In the genomic region with DNA sequence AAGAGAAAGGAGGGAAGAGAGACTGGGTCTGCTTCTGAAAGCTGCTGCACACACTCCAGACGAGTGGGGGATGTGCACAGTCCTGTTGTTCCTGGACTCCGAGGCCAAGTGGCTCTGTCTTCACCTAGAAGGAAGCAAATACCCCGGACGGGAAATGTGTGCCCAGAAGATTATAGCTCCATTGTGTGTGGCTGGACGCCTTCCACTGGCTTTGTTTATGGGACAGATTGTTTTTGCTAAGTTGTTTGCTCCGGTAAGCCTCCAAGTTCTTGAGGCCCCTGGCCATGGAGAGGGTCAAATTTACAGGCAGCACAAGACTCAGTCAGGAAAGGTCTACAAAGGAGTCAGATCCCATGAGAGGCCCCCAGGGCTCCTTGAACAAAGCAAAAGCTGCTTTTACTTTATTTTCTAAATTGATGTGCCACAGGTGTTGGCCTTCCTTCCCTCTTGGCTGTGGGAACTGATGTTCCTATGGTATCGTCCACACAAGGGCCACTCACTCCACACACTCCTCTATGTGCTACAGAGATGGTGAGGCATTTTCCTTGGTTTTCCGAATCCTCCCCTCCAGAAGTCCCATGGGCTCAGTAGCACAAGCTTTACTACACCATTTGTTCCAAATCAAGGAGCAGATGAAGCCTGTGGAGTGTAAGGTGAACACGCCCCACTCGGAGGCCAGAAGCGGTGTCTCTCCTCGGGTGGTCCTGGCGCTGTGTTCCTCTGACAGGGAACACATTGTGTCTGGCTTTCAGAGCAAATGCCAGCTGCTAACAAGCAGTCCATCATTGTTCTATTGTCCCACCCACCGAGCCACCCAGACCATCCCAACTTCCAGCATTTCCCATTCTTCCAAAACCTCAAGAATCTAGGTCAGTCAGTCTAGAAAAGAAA, we compare ENCODE assay signal across 8 mouse cellular contexts. TPM values are rescaled to one million over a fixed set of nuclear protein-coding genes. Genes with fewer than 3 reads are reported as not detected.
DNase-seq lines count a peak whose midpoint lies in the region; ATAC-seq and TF ChIP-seq lines count a peak whose summit lies in the region.

No protein-coding gene starts in this region.

- H3K4me2 ChIP-seq in heart, postnatal 0 days (ENCODE audit: low read depth, low read length), result no peak overlapping the region
- H3K4me2 ChIP-seq in limb, embryonic 14.5 days (replicated peaks; ENCODE audit: low read depth, low read length, severe bottlenecking), result no peak overlapping the region

- H3K36me3 ChIP-seq in heart, postnatal 0 days (replicated peaks; ENCODE audit: control insufficient read depth, insufficient read depth, low read length), result no peaks in the 10 kb centered on the region
- no peaks in the 10 kb centered on the region for H3K36me3 ChIP-seq in limb, embryonic 14.5 days (ENCODE audit: control insufficient read depth, insufficient read depth, low read length)
- no peaks in the 10 kb centered on the region for H3K36me3 ChIP-seq in small intestine, adult 2 months (ENCODE audit: control insufficient read depth, insufficient read depth, low read length)

- H3K9me3 ChIP-seq in heart, postnatal 0 days (replicated peaks; ENCODE audit: control insufficient read depth, low read length), result no peaks in the 10 kb centered on the region
- H3K9me3 ChIP-seq in limb, embryonic 14.5 days (ENCODE audit: control insufficient read depth, low read length), result no peaks in the 10 kb centered on the region

- H3K27me3 ChIP-seq in heart, postnatal 0 days (ENCODE audit: control insufficient read depth, insufficient read depth, low read length), result no peaks in the 10 kb centered on the region
- no peaks in the 10 kb centered on the region for H3K27me3 ChIP-seq in limb, embryonic 14.5 days (ENCODE audit: control insufficient read depth, insufficient read depth, low read length)
- no peaks in the 10 kb centered on the region for H3K27me3 ChIP-seq in small intestine, adult 2 months (ENCODE audit: control insufficient read depth, insufficient read depth, low read length)

- 40% methylated on average over 14 of the region's 14 CpGs for WGBS in heart, postnatal 0 days
- WGBS in limb, embryonic 14.5 days, result 38% methylated on average over 14 of the region's 14 CpGs
- 74% methylated on average over 14 of the region's 14 CpGs for WGBS in small intestine, adult 2 months

- TF ChIP-seq EP300 in heart, postnatal 0 days (IDR thresholded peaks at IDR 0.05; ENCODE audit: low read depth), result peak; percentile 74; the same call in 1 of the 2 replicates

- peak; percentile 9 for DNase-seq in urinary bladder, postnatal 14 days (ENCODE audit: low spot score)
- DNase-seq in urinary bladder, adult 18-20 months (ENCODE audit: low spot score in 2 of 2), result no peak
- DNase-seq in heart, postnatal 0 days (ENCODE audit: low spot score), result peak; percentile 71
- peak; percentile 12 for DNase-seq in limb, embryonic 14.5 days (ENCODE audit: low spot score)
- DNase-seq in thymus, postnatal 0 days (ENCODE audit: low spot score), result no peak
- no peak for DNase-seq in cerebellum, postnatal 36 days

- TF ChIP-seq CTCF in heart, postnatal 0 days (IDR thresholded peaks at IDR 0.05; ENCODE audit: low read depth), result no peak
- no peak for TF ChIP-seq CTCF in small intestine, adult 2 months (IDR thresholded peaks at IDR 0.05; ENCODE audit: extremely low read depth, insufficient read length, insufficient replicate concordance, low read depth, low read length)

- peak overlapping the region; percentile 78 for H3K27ac ChIP-seq in heart, postnatal 0 days (ENCODE audit: low read depth)
- no peak overlapping the region for H3K27ac ChIP-seq in limb, embryonic 14.5 days (replicated peaks; ENCODE audit: low read depth, low read length)
- H3K27ac ChIP-seq in small intestine, adult 2 months (ENCODE audit: insufficient read depth, low read depth, low read length), result peak overlapping the region; percentile 57

- TF ChIP-seq POLR2A in limb, embryonic 14.5 days (IDR thresholded peaks at IDR 0.05; ENCODE audit: borderline replicate concordance, extremely low read depth, insufficient read depth, insufficient read length), result no peak
- no peak for TF ChIP-seq POLR2A in small intestine, adult 2 months (IDR thresholded peaks at IDR 0.05; ENCODE audit: low read depth, low read length)

- H3K9ac ChIP-seq in heart, postnatal 0 days (replicated peaks; ENCODE audit: low read depth, low read length), result no peak overlapping the region
- no peak overlapping the region for H3K9ac ChIP-seq in limb, embryonic 14.5 days (ENCODE audit: low read depth, low read length, severe bottlenecking)

- H3K4me3 ChIP-seq in heart, postnatal 0 days (ENCODE audit: low read depth, low read length), result no peak overlapping the region
- H3K4me3 ChIP-seq in limb, embryonic 14.5 days (replicated peaks; ENCODE audit: low read length), result no peak overlapping the region
- no peak overlapping the region for H3K4me3 ChIP-seq in small intestine, adult 2 months (ENCODE audit: low read depth, low read length)

- no peaks in the 10 kb centered on the region for H3K4me1 ChIP-seq in heart, postnatal 0 days (ENCODE audit: control insufficient read depth, insufficient read depth)
- H3K4me1 ChIP-seq in limb, embryonic 14.5 days (ENCODE audit: control insufficient read depth, insufficient read depth, low read length), result peaks cover 8% of the 10 kb centered on the region; the same call in 1 of the 2 replicates
- H3K4me1 ChIP-seq in small intestine, adult 2 months (ENCODE audit: control insufficient read depth, insufficient read depth, insufficient read length, low read length), result peaks cover 6% of the 10 kb centered on the region; the same call in 1 of the 2 replicates

- ATAC-seq in heart, postnatal 0 days (ENCODE audit: insufficient read depth, low read depth), result peak; percentile 91
- peak; percentile 57 for ATAC-seq in limb, embryonic 14.5 days (ENCODE audit: low FRiP score, low read depth)
- no peak for ATAC-seq in erythroid progenitor cell, adult 5-6 weeks (replicated peaks; ENCODE audit: low FRiP score, poor library complexity, severe bottlenecking)

RNA-seq across cellular contexts. Expression of a gene that starts 23.1 kb away (rescaled TPM):
- total RNA-seq in heart, postnatal 0 days (2014; rRNA removed; ENCODE audit: low replicate concordance), result 11.9 and 17.2 TPM in 2 replicates
- polyA plus RNA-seq in heart, postnatal 0 days (2015; fragmentation: Nextera tagmentation; extraction: Ambion mirVana), result 11.7 and 12.6 TPM in 2 replicates
- 11.8 and 12.6 TPM in 2 replicates for polyA plus RNA-seq in limb, embryonic 14.5 days (2012; rRNA removed)
- 26.0 and 31.8 TPM in 2 replicates for polyA plus RNA-seq in limb, embryonic 14.5 days (2014; fragmentation: Nextera tagmentation; extraction: Ambion mirVana)
- 4.0 and 8.5 TPM in 2 replicates for polyA plus RNA-seq in small intestine, adult 2 months (2012; rRNA removed)
- polyA plus RNA-seq in thymus, postnatal 0 days (2015; fragmentation: Nextera tagmentation; extraction: Ambion mirVana), result 12.0 and 14.4 TPM in 2 replicates
- total RNA-seq in erythroid progenitor cell, adult 5-6 weeks (2015; ENCODE audit: low replicate concordance), result 2.5 and 4.6 TPM in 2 replicates
- total RNA-seq in erythroid progenitor cell, adult 5-6 weeks (2017; ENCODE audit: low replicate concordance), result 1.1 and 1.2 TPM in 2 replicates

Comparison
In these comparisons a context has a peak if more than half of its experiments do, and no peak if none do; other contexts are left out.
1. DNase-seq: peak in urinary bladder, postnatal 14 days (single experiment), heart, postnatal 0 days (single experiment) and limb, embryonic 14.5 days (single experiment); none in urinary bladder, adult 18-20 months (0 of 2), thymus, postnatal 0 days (single experiment) and cerebellum, postnatal 36 days (0 of 2).